Mouse (Mus musculus): ENCODE measurements around the gene Smad5.

The Smad5 gene

GRCm38 (mm10) chr13:56702469-56703221, at the start of gene Smad5:
Gene Smad5, plus strand, starts transcription at chr13:56703010.
- DNase-seq: peak; percentile 86 to 89

GRCm38 (mm10) chr13:56654176-56654575, 48.6 kb upstream of the Smad5 start:
- no peak for DNase-seq

GRCm38 (mm10) chr13:56657946-56658512, 44.8 kb upstream of the Smad5 start:
- DNase-seq: peak; percentile 83 to 85

GRCm38 (mm10) chr13:56658931-56659330, 43.9 kb upstream of the Smad5 start:
- no peak for DNase-seq

- no peak for DNase-seq
Observed at GRCm38 (mm10) chr13:56661914-56662621, 40.7 kb upstream of the Smad5 start.

GRCm38 (mm10) chr13:56664256-56665170, 38.3 kb upstream of the Smad5 start:
- DNase-seq: no peak

GRCm38 (mm10) chr13:56671206-56671605, 31.6 kb upstream of the Smad5 start:
- DNase-seq: no peak

- DNase-seq: no peak
Observed at GRCm38 (mm10) chr13:56677731-56678130, 25.1 kb upstream of the Smad5 start.

- no peak for DNase-seq
Observed at GRCm38 (mm10) chr13:56678188-56678787, 24.5 kb upstream of the Smad5 start.

- DNase-seq: no peak
Observed at GRCm38 (mm10) chr13:56678826-56679504, 23.8 kb upstream of the Smad5 start.

GRCm38 (mm10) chr13:56681924-56682323, 20.9 kb upstream of the Smad5 start:
- DNase-seq: no peak

- DNase-seq: no peak
Observed at GRCm38 (mm10) chr13:56682326-56682725, 20.5 kb upstream of the Smad5 start.

GRCm38 (mm10) chr13:56683306-56683705, 19.5 kb upstream of the Smad5 start:
- no peak for DNase-seq

- no peak for DNase-seq
Observed at GRCm38 (mm10) chr13:56692011-56692410, 10.8 kb upstream of the Smad5 start.

- no peak for DNase-seq
Observed at GRCm38 (mm10) chr13:56692644-56693043, 10.2 kb upstream of the Smad5 start.

GRCm38 (mm10) chr13:56695701-56696100, 7.1 kb upstream of the Smad5 start:
- no peak for DNase-seq

GRCm38 (mm10) chr13:56696699-56697098, 6.1 kb upstream of the Smad5 start:
- no peak for DNase-seq

GRCm38 (mm10) chr13:56697171-56697570, 5.6 kb upstream of the Smad5 start:
- DNase-seq: no peak

- DNase-seq: no peak
Observed at GRCm38 (mm10) chr13:56698391-56698790, 4.4 kb upstream of the Smad5 start.

GRCm38 (mm10) chr13:56699370-56699769, 3.4 kb upstream of the Smad5 start:
- no peak for DNase-seq

GRCm38 (mm10) chr13:56700981-56701380, 1.8 kb upstream of the Smad5 start:
- no peak for DNase-seq

GRCm38 (mm10) chr13:56701924-56702323, 886 bp upstream of the Smad5 start:
- no peak for DNase-seq

Data from B cell, adult 2 months (primary cell).